Mouse (Mus musculus) spleen, adult 2 months (tissue): Measurements from ENCODE around the gene Gm49395.

Experiments used
- CTCF ChIP-seq: fragments of 200-500 bp; IDR thresholded peaks from 2 replicates; pipeline ENCODE4 v1.5.1; 2011; ENCODE audit warnings: mild to moderate bottlenecking, inconsistent platforms; ENCODE audit not compliant: insufficient read depth, insufficient read length, insufficient replicate concordance; ENCODE audit errors: extremely low read depth
- POLR2A ChIP-seq: fragments of 200-500 bp; IDR thresholded peaks from 2 replicates; pipeline ENCODE4 v1.6.1; 2011; ENCODE audit warnings: low read depth, low read length, inconsistent platforms

- TF ChIP-seq POLR2A (no peak), CTCF (no peak)
These were observed 5.7 kb upstream of the Gm49395 start for GRCm38 (mm10) chr13:115107436-115107835.
